ENCODE assay signal across 8 mouse cellular contexts in the genomic region with DNA sequence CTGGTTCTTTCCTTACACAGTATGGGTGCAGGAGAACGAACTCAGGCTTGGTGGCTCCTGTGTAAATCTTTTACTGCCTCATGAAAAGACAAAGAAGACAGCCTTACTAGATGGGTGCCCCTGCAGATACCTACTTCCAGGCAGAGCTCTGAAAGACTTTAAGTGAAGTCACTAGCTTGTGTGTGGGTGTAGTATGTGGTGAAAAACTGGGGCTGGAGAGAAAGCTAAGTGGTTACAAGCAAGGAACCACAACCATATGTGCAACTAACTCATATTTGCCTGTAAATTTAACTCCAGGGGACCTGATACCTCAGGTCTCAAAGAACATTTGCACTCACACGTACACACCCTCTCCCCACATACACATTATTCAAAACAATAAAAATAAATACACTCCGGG. TPM values are rescaled to one million over a fixed set of nuclear protein-coding genes. Genes with fewer than 3 reads are reported as not detected.
DNase-seq lines count a peak whose midpoint lies in the region; ATAC-seq lines count a peak whose summit lies in the region.

No protein-coding gene starts in this region.

- peak overlapping the region; percentile 71 for H3K9ac ChIP-seq in kidney, embryonic 14.5 days (ENCODE audit: low read depth, low read length)
- H3K9ac ChIP-seq in hindbrain, embryonic 16.5 days (ENCODE audit: low read depth, low read length) = peak overlapping the region; percentile 82
- H3K9ac ChIP-seq in midbrain, embryonic 16.5 days (ENCODE audit: low read depth, low read length) = peak overlapping the region; percentile 87

- WGBS in kidney, embryonic 14.5 days = 35% methylated on average over 3 of the region's 3 CpGs
- WGBS in hindbrain, embryonic 16.5 days = 26% methylated on average over 3 of the region's 3 CpGs
- WGBS in midbrain, embryonic 16.5 days = 28% methylated on average over 3 of the region's 3 CpGs

- peaks cover 25% of the 10 kb centered on the region; the same call in 1 of the 2 replicates for H3K4me1 ChIP-seq in kidney, embryonic 14.5 days (ENCODE audit: control insufficient read depth, insufficient read depth, low read length)
- H3K4me1 ChIP-seq in brown adipose tissue, adult 24 weeks (ENCODE audit: control insufficient read depth, insufficient read depth, insufficient read length, low read length) = peaks cover 5% of the 10 kb centered on the region; the same call in 1 of the 2 replicates
- peaks cover 45% of the 10 kb centered on the region for H3K4me1 ChIP-seq in hindbrain, embryonic 16.5 days (ENCODE audit: control insufficient read depth, insufficient read depth, low read depth, low read length)
- H3K4me1 ChIP-seq in midbrain, embryonic 16.5 days (ENCODE audit: control insufficient read depth, insufficient read depth, low read length) = peaks cover 45% of the 10 kb centered on the region

- DNase-seq in kidney, adult 18-20 months = no peak
- DNase-seq in gastrocnemius, adult 18-20 months (ENCODE audit: low spot score) = no peak
- DNase-seq in cerebellum, postnatal 14 days = no peak

- peaks cover 27% of the 10 kb centered on the region for H3K36me3 ChIP-seq in kidney, embryonic 14.5 days (ENCODE audit: control insufficient read depth, insufficient read depth, low read length)
- H3K36me3 ChIP-seq in hindbrain, embryonic 16.5 days (ENCODE audit: control insufficient read depth, insufficient read depth, low read length) = peaks cover 10% of the 10 kb centered on the region
- peaks cover 5% of the 10 kb centered on the region; the same call in 1 of the 2 replicates for H3K36me3 ChIP-seq in midbrain, embryonic 16.5 days (ENCODE audit: control insufficient read depth, insufficient read depth, low read length)

- H3K9me3 ChIP-seq in kidney, embryonic 14.5 days (ENCODE audit: control insufficient read depth, low read length) = no peaks in the 10 kb centered on the region
- H3K9me3 ChIP-seq in hindbrain, embryonic 16.5 days (ENCODE audit: control insufficient read depth, low read length) = no peaks in the 10 kb centered on the region
- H3K9me3 ChIP-seq in midbrain, embryonic 16.5 days (replicated peaks; ENCODE audit: control insufficient read depth, low read length, poor library complexity, severe bottlenecking) = no peaks in the 10 kb centered on the region

- no peak for ATAC-seq in kidney, embryonic 14.5 days (ENCODE audit: low FRiP score, low TSS enrichment)
- ATAC-seq in hindbrain, embryonic 16.5 days = no peak
- ATAC-seq in midbrain, embryonic 16.5 days = no peak
- no peak for ATAC-seq in megakaryocyte-erythroid progenitor cell, adult 5-6 weeks (replicated peaks; ENCODE audit: low FRiP score, low TSS enrichment, poor library complexity, severe bottlenecking)

- H3K27me3 ChIP-seq in kidney, embryonic 14.5 days (ENCODE audit: control insufficient read depth, insufficient read depth, low read length) = no peaks in the 10 kb centered on the region
- no peaks in the 10 kb centered on the region for H3K27me3 ChIP-seq in hindbrain, embryonic 16.5 days (replicated peaks; ENCODE audit: control insufficient read depth, insufficient read depth, low read length)
- H3K27me3 ChIP-seq in midbrain, embryonic 16.5 days (ENCODE audit: control insufficient read depth, insufficient read depth, low read depth, low read length) = no peaks in the 10 kb centered on the region

- H3K4me2 ChIP-seq in kidney, embryonic 14.5 days (replicated peaks; ENCODE audit: low read depth, low read length) = peak overlapping the region; percentile 95
- H3K4me2 ChIP-seq in hindbrain, embryonic 16.5 days (ENCODE audit: low read length) = peak overlapping the region; percentile 94
- H3K4me2 ChIP-seq in midbrain, embryonic 16.5 days (ENCODE audit: low read length) = peak overlapping the region; percentile 98

- H3K4me3 ChIP-seq in kidney, embryonic 14.5 days (ENCODE audit: low read length) = peak overlapping the region; percentile 66
- peak overlapping the region; percentile 76; the same call in 1 of the 2 replicates for H3K4me3 ChIP-seq in brown adipose tissue, adult 24 weeks (ENCODE audit: insufficient read depth, low read depth, low read length)
- peak overlapping the region; percentile 73 for H3K4me3 ChIP-seq in hindbrain, embryonic 16.5 days (ENCODE audit: low read length)
- peak overlapping the region; percentile 84 for H3K4me3 ChIP-seq in midbrain, embryonic 16.5 days (ENCODE audit: low read depth, low read length)

- H3K27ac ChIP-seq in kidney, embryonic 14.5 days (ENCODE audit: low read depth, low read length) = no peak overlapping the region
- H3K27ac ChIP-seq in brown adipose tissue, adult 24 weeks (replicated peaks; ENCODE audit: low read depth, low read length) = no peak overlapping the region
- peak overlapping the region; percentile 79 for H3K27ac ChIP-seq in hindbrain, embryonic 16.5 days (ENCODE audit: low read depth, low read length)
- peak overlapping the region; percentile 86 for H3K27ac ChIP-seq in midbrain, embryonic 16.5 days (ENCODE audit: low read length)

RNA-seq across cellular contexts. Expression of a gene that starts 0.5 kb away (rescaled TPM):
- polyA plus RNA-seq in kidney, embryonic 14.5 days (2014; fragmentation: Nextera tagmentation; extraction: Ambion mirVana) = 122 and 125 TPM in 2 replicates
- 34.8 and 44.0 TPM in 2 replicates for polyA plus RNA-seq in brown adipose tissue, adult 24 weeks (2012; ENCODE audit: insufficient read depth, insufficient read length, missing spikeins)
- 147 and 153 TPM in 2 replicates for polyA plus RNA-seq in hindbrain, embryonic 16.5 days (2015; fragmentation: Nextera tagmentation; extraction: Ambion mirVana)
- polyA plus RNA-seq in midbrain, embryonic 16.5 days (2015; fragmentation: Nextera tagmentation; extraction: Ambion mirVana) = 159 and 178 TPM in 2 replicates
- 54.4 and 96.5 TPM in 2 replicates for total RNA-seq in megakaryocyte-erythroid progenitor cell, adult 5-6 weeks (2014; fragmentation: Nextera tagmentation)
- total RNA-seq in megakaryocyte-erythroid progenitor cell, adult 5-6 weeks (2017) = 40.7 and 51.8 TPM in 2 replicates
- 10 to 100 TPM; 33.7 to 38.5 TPM for total RNA-seq in gastrocnemius, adult 18-20 months (2021)

RNA-seq across cellular contexts. Expression of a gene that starts 2.2 kb away (rescaled TPM):
- 8.5 and 11.3 TPM in 2 replicates for polyA plus RNA-seq in kidney, embryonic 14.5 days (2014; fragmentation: Nextera tagmentation; extraction: Ambion mirVana)
- 2.2 and 6.5 TPM in 2 replicates for polyA plus RNA-seq in brown adipose tissue, adult 24 weeks (2012; ENCODE audit: insufficient read depth, insufficient read length, missing spikeins)
- 11.4 and 12.4 TPM in 2 replicates for polyA plus RNA-seq in hindbrain, embryonic 16.5 days (2015; fragmentation: Nextera tagmentation; extraction: Ambion mirVana)
- polyA plus RNA-seq in midbrain, embryonic 16.5 days (2015; fragmentation: Nextera tagmentation; extraction: Ambion mirVana) = 9.5 and 10.2 TPM in 2 replicates
- total RNA-seq in megakaryocyte-erythroid progenitor cell, adult 5-6 weeks (2014; fragmentation: Nextera tagmentation) = 2.6 and 2.9 TPM in 2 replicates
- 2.1 and 2.5 TPM in 2 replicates for total RNA-seq in megakaryocyte-erythroid progenitor cell, adult 5-6 weeks (2017)
- total RNA-seq in gastrocnemius, adult 18-20 months (2021) = 1 to 10 TPM; 4.0 to 5.1 TPM

RNA-seq across cellular contexts. Expression of a gene that starts 8.4 kb away (rescaled TPM):
- polyA plus RNA-seq in kidney, embryonic 14.5 days (2014; fragmentation: Nextera tagmentation; extraction: Ambion mirVana) = 0.54 TPM in 2 replicates
- not detected in 2 replicates for polyA plus RNA-seq in brown adipose tissue, adult 24 weeks (2012; ENCODE audit: insufficient read depth, insufficient read length, missing spikeins)
- 4.5 TPM in 2 replicates for polyA plus RNA-seq in hindbrain, embryonic 16.5 days (2015; fragmentation: Nextera tagmentation; extraction: Ambion mirVana)
- polyA plus RNA-seq in midbrain, embryonic 16.5 days (2015; fragmentation: Nextera tagmentation; extraction: Ambion mirVana) = 5.0 and 5.2 TPM in 2 replicates
- total RNA-seq in megakaryocyte-erythroid progenitor cell, adult 5-6 weeks (2014; fragmentation: Nextera tagmentation) = 4.9 and 10.5 TPM in 2 replicates
- 0.53 and 8.4 TPM in 2 replicates for total RNA-seq in megakaryocyte-erythroid progenitor cell, adult 5-6 weeks (2017)
- not detected for total RNA-seq in gastrocnemius, adult 18-20 months (2021)

RNA-seq across cellular contexts. Expression of a gene that starts 12.5 kb away (rescaled TPM):
- not detected in 2 replicates for polyA plus RNA-seq in kidney, embryonic 14.5 days (2014; fragmentation: Nextera tagmentation; extraction: Ambion mirVana)
- not detected in 2 replicates for polyA plus RNA-seq in brown adipose tissue, adult 24 weeks (2012; ENCODE audit: insufficient read depth, insufficient read length, missing spikeins)
- not detected in 2 replicates for polyA plus RNA-seq in hindbrain, embryonic 16.5 days (2015; fragmentation: Nextera tagmentation; extraction: Ambion mirVana)
- polyA plus RNA-seq in midbrain, embryonic 16.5 days (2015; fragmentation: Nextera tagmentation; extraction: Ambion mirVana) = not detected in 2 replicates
- total RNA-seq in megakaryocyte-erythroid progenitor cell, adult 5-6 weeks (2014; fragmentation: Nextera tagmentation) = 0.66 and 1.1 TPM in 2 replicates
- total RNA-seq in megakaryocyte-erythroid progenitor cell, adult 5-6 weeks (2017) = 0.30 and 1.9 TPM in 2 replicates
- total RNA-seq in gastrocnemius, adult 18-20 months (2021) = under 1 TPM; 0.17 to 0.34 TPM

RNA-seq across cellular contexts. Expression of a gene that starts 13.9 kb away (rescaled TPM):
- polyA plus RNA-seq in kidney, embryonic 14.5 days (2014; fragmentation: Nextera tagmentation; extraction: Ambion mirVana) = 109 and 139 TPM in 2 replicates
- 10.1 and 16.1 TPM in 2 replicates for polyA plus RNA-seq in brown adipose tissue, adult 24 weeks (2012; ENCODE audit: insufficient read depth, insufficient read length, missing spikeins)
- polyA plus RNA-seq in hindbrain, embryonic 16.5 days (2015; fragmentation: Nextera tagmentation; extraction: Ambion mirVana) = 44.2 and 53.1 TPM in 2 replicates
- polyA plus RNA-seq in midbrain, embryonic 16.5 days (2015; fragmentation: Nextera tagmentation; extraction: Ambion mirVana) = 34.1 and 35.3 TPM in 2 replicates
- total RNA-seq in megakaryocyte-erythroid progenitor cell, adult 5-6 weeks (2014; fragmentation: Nextera tagmentation) = 2.3 TPM in 1 of 2 replicates, not detected in the other
- total RNA-seq in megakaryocyte-erythroid progenitor cell, adult 5-6 weeks (2017) = not detected in 2 replicates
- 1 to 10 TPM; 4.0 to 5.6 TPM for total RNA-seq in gastrocnemius, adult 18-20 months (2021)

Comparison
In these comparisons a context has a peak if more than half of its experiments do, and no peak if none do; other contexts are left out.
1. H3K27ac ChIP-seq: peak in hindbrain, embryonic 16.5 days (single experiment) and midbrain, embryonic 16.5 days (single experiment); none in kidney, embryonic 14.5 days (single experiment) and brown adipose tissue, adult 24 weeks (single experiment).
2. Peak in every context shown above with its lines, with median percentiles within 50 percentile points of each other: H3K4me2 ChIP-seq, H3K4me3 ChIP-seq and H3K9ac ChIP-seq.